Mouse (Mus musculus) ovary, postnatal 10 days (tissue): ENCODE results near the gene Trim72.

Experiments
- DNase-seq: peaks from one replicate; pipeline ENCODE4 v3.0.0; 2022; ENCODE audit warnings: low spot score

The Trim72 gene

DNA sequence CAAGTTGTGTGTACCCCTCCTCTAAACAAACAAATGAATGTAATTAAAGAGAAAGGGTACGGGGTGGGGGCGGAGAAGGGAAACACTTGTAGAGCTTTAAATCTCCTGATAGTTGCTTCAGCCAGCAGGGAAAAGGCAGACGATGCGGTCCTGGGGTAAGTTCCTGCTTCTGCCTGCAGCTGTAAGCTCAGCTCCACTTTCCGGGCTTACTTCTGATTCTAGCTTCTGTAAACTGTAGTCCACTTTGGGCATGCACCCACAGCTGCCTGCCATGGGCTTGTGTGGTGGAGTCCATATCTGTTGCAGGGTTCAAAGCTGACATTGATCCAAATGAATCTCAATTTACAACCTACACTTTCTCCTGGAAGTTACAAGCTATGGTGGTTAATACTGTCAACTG lies 49.3 kb downstream of the Trim72 start:
- no peak for DNase-seq

DNA sequence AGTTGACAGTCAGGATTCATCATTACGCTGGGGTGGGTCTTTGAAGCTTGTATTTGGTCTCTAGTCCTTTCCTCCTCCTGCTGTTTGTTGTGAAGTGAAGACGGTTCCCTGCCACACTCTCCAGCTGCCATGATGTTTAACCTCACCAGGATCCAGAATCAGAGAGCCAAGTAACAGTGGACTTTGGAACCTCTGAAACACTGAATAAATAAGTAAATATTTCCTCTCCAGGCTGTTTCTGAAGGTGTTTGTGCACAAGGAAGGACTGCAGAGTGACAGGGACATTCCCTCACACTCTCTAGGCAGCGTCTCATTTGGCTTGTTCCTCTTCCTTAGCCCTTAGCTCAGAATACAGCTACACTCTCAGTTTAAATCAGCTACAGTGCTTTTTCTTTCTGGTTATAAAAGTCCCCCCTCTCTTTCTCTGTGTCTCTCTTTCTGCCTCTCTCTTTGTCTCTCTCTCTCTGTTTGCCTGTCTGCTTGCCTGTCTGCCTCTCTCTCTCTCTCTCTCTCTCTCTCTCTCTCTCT lies 53.2 kb downstream of the Trim72 start:
- no peak for DNase-seq

DNA sequence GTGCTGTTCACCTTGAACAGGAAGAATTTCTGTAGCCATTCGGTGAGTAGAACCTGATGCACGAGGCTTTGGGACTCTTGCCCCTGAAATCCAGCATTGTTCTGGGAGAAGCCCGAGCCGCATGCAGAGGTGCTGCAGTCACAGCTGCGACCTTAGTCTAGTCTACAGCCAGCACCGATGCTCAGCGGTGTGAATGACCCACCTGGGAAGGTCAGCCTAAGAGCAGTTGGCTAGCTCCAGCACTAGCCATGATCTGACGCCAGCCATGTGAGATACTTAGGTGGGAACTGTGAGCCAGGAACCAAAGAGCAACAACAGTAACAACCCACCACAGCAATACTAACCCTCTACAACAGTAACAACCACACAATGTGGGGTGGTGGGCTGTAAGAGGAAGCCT lies 54.1 kb downstream of the Trim72 start:
- no peak for DNase-seq

DNA sequence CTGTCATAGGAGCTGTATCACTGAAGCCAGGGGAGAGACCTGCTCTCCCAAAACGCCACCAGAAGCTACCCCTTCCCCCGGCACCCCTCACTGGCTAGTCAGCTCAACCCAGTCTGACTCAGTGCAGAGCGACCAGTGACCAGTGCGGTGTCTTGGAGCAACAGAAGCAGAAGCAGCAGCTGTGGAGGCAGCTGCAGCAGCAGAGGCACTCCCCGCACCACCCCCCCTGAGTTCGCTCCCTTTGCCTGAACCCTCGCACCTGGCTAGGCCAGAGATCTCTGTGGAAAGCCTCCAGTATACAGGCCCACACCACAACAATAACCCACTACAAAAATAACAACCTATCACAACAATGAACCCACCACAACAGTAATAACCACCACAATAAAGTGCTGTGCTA lies 54.8 kb downstream of the Trim72 start:
- DNase-seq = no peak

DNA sequence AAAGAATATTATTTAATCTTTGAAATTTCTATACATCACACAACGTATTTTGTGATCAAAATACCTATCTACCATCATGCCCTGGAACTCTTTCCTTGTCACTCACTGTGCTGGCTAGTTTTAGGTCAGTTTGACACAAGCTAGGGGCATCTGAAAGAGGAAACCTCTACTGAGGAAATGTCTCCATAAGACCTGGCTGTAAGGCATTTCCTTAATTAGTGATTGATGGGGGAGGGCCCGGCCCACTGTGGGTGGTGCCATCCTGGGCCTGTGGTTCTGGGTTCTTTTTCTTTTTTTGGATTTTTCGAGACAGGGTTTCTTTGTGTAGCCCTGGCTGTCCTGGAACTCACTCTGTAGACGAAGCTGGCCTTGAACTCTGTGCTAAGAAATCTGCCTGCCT lies 55.3 kb downstream of the Trim72 start:
- DNase-seq = no peak
